Mouse (Mus musculus) left cerebral cortex, postnatal 4 days (tissue): ENCODE results near the gene Kpna4. TPM values are rescaled to one million over a fixed set of nuclear protein-coding genes. Genes with fewer than 3 reads are reported as not detected.

Experiments
- DNase-seq: peaks from one replicate; pipeline ENCODE4 v3.0.0-alpha.2; 2022
- intact Hi-C: fragments of 180-260 bp; cut with DNase I; formaldehyde crosslinking; loops from one replicate; pipeline ENCODE4 v1.15.1; 2025
- total RNA-seq, 2 experiments: library from RNA; stranded (reverse); gene quantifications; 2 replicates each; pipeline ENCODE4 v1.2.3; 2021

Kpna4 gene
- total RNA-seq, 2 experiments from 2014 or later = 85.8 to 101 TPM

- DNase-seq = no peak
Observed at GRCm38 (mm10) chr3:69017181-69017580, 109.7 kb downstream of the Kpna4 start.

More at GRCm38 (mm10) chr3:69017181-69017580, 109.7 kb downstream of the Kpna4 start:
- intact Hi-C loops = no loop called here

Other genes starting within 250 kb of the Kpna4 start
- gene Ift80, start 122.5 kb downstream of the Kpna4 start, total RNA-seq = 10 to 100 TPM in 1 of 2 experiments, 1 to 10 TPM in 1; 9.3 to 10.4 TPM
- gene Smc4, start 122.4 kb downstream of the Kpna4 start, total RNA-seq = 10 to 100 TPM; 17.9 to 18.2 TPM
- gene Trim59, start 82.4 kb downstream of the Kpna4 start, total RNA-seq = 10 to 100 TPM; 13.9 to 17.1 TPM
- gene Arl14, start 95.3 kb upstream of the Kpna4 start, total RNA-seq = not detected
- 10 to 100 TPM; 45.9 to 49.2 TPM for gene Ppm1l, start 189.7 kb upstream of the Kpna4 start, total RNA-seq